Mouse (Mus musculus) liver, embryonic 14 days (tissue): ENCODE measurements around the gene Zc3hav1. TPM values are rescaled to one million over a fixed set of nuclear protein-coding genes. Genes with fewer than 3 reads are reported as not detected.

Source experiments
- polyA plus RNA-seq: library from polyadenylated mRNA; depleted of rRNA; stranded (reverse); fragments of >200 nt; gene quantifications from 2 replicates; pipeline ENCODE4 v1.2.3, GENCODE M21; 2012; rRNA removed

Gene Zc3hav1
- polyA plus RNA-seq, result 23.2 and 27.3 TPM in 2 replicates

DNA sequence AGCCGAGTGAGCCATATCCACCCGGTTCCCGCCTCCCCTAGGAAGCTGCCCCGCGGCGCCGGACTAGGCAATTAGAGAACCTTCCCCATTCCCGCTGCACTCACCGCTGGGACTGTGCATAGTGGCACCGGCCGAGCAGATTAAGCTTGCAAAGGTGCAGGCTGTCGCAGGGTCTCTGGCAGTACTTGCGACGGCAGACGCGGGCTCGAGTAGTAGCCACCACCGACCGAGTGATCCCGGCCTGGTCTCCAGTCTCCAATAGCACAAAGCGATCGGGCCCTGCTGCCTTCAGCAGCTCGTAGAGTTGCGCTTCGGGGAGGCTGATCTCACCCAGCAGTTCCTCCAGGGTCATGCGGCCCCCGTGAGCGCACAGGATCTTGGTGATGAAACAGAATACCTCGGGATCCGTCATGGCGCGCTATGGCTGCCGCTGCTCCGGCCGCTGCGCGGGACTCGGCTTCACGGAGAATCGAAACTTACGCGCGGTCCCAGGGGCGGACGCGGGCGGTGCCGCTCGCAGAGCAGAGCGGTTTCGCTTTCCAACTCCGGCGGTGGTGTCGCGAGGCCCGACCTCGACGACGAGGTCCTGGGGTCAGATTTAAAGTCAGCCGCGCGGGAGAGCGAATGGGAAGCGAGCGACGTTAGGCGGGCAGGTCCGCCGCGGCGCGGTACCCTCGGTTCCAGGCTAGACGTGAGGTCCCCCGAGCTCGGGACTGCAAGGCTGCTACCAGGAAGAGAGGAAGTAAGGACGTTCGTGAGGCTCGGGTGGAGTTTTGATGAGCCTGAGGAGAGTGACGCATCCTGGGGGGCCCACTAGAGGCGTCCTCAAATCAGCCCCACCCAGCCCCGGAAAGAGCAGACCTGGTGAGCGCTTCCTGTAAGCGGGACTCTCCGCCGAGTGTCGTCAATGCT is at the start of gene Zc3hav1:
Gene Zc3hav1 (minus strand): TSS at position 793 of the 912 bp plus-strand sequence.

DNA sequence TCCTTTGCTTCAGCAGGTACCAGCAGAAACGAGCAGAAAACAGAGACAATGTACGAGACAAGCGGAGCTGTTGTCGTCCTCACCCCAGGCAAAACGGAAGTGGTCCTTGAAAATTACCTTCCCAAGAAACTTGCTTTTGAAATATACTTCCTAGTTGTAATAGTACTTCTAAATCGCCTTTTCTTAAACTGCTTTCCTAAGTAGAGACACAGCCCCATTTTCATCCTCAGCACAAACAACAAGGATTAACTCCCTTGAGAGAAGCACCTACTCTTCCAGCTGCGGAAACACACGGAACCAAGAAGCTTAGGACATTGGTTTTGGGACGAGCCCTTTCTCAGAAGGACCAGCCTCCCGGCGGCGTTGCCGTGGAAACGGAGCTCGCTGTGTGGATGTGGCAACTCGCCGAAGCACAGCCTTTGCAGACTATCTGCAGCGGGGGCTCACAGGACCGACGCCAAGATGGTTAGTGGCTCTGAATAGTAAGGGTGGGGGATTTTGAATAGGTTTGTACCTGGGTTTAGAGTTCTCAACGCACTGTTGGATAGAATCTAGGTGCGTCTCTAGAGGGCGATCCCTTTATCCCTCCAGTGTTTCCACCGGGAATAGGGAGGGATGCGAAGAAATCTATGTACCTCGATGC is 26.8 kb upstream of the Zc3hav1 start, which contains the start of gene Ttc26:
Gene Ttc26 (plus strand): TSS at position 341 of the 643 bp plus-strand sequence.

DNA sequence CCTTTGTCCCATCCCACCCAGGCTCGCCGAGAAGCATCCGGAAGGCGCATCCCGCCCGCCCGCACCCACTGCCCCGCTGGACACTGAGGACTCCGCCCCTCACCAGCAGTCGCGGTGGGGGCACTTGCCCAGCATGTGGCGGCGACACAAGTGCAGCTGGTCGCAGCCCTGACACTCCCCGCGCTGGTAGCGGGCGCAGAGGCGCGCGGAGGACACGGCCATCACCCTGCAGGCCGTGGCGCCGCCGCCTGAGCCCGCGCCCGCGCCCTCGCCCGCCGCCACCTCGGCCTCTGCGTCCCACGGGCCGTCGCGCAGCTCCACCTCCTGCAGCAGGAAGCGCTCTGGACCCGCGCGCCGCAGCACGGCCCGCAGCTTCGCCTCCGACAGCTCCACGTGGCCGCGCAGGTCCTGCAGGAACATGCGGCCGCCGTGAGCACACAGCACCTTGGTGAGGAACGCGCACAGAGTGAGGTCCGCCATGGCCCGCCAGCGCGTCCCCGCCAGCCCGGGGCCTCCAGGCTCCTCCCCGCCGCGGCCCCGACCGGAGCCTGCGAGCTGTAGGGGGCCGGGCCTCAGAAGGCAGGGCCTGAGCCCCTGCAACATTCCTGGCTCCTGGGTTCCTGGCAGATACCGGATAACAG is 55.5 kb downstream of the Zc3hav1 start, which contains the start of gene Zc3hav1l:
Gene Zc3hav1l (minus strand): TSS at position 499 of the 641 bp plus-strand sequence.

Other genes with a start within 250 kb of the Zc3hav1 start
- gene Tmem213, start 245.3 kb downstream of the Zc3hav1 start, polyA plus RNA-seq, result not detected in 2 replicates
- 0.08 and 0.10 TPM in 2 replicates for gene Atp6v0a4, start 230.0 kb downstream of the Zc3hav1 start, polyA plus RNA-seq
- gene D630045J12Rik, start 100.6 kb downstream of the Zc3hav1 start, polyA plus RNA-seq, result 0.27 and 0.29 TPM in 2 replicates
- gene Zc3hav1l, start 55.3 kb downstream of the Zc3hav1 start, polyA plus RNA-seq, result 3.5 and 3.9 TPM in 2 replicates
- 0.28 and 0.33 TPM in 2 replicates for gene Ttc26, start 26.9 kb upstream of the Zc3hav1 start, polyA plus RNA-seq
- 4.9 and 5.7 TPM in 2 replicates for gene Ubn2, start 79.3 kb upstream of the Zc3hav1 start, polyA plus RNA-seq
- gene Fmc1, start 178.9 kb upstream of the Zc3hav1 start, polyA plus RNA-seq, result 48.3 and 55.2 TPM in 2 replicates
- gene Luc7l2, start 196.7 kb upstream of the Zc3hav1 start, polyA plus RNA-seq, result 63.2 and 68.2 TPM in 2 replicates